Mouse (Mus musculus): Measurements from ENCODE around the gene Mcts1. TPM values are rescaled to one million over a fixed set of nuclear protein-coding genes. Genes with fewer than 3 reads are reported as not detected.
A peak's percentile ranks its signal among the peaks of the same experiment; 100 is the strongest.

The Mcts1 gene
- polyA plus RNA-seq, 1 experiment from 2014 or later, result 125 TPM

- ATAC-seq (ENCODE audit: low FRiP score), result no peak
- no peak overlapping the region for H3K4me2 ChIP-seq (replicated peaks; ENCODE audit: low read depth, low read length)
- H3K9me3 ChIP-seq (ENCODE audit: control insufficient read depth, low read length), result no peaks in the 10 kb centered on the region
- H3K36me3 ChIP-seq (ENCODE audit: control insufficient read depth, insufficient read depth, low read length), result no peaks in the 10 kb centered on the region
- peak; percentile 4 for DNase-seq (ENCODE audit: low spot score)
- no peak overlapping the region for H3K27ac ChIP-seq (ENCODE audit: low read depth, low read length)
- no peaks in the 10 kb centered on the region for H3K4me1 ChIP-seq (replicated peaks; ENCODE audit: control insufficient read depth, insufficient read depth, low read length)
- WGBS, result 68% methylated on average over 9 of the region's 9 CpGs
- no peak overlapping the region for H3K4me3 ChIP-seq (ENCODE audit: low read depth, low read length)
- no peak overlapping the region for H3K9ac ChIP-seq (ENCODE audit: low read depth, low read length)
- H3K27me3 ChIP-seq (ENCODE audit: control insufficient read depth, insufficient read depth, low read length), result no peaks in the 10 kb centered on the region
Measured at GRCm38 (mm10) chrX:38650404-38651039, 50.1 kb downstream of the Mcts1 start.

- no peaks in the 10 kb centered on the region for H3K36me3 ChIP-seq (ENCODE audit: control insufficient read depth, insufficient read depth, low read length)
- no peaks in the 10 kb centered on the region for H3K27me3 ChIP-seq (ENCODE audit: control insufficient read depth, insufficient read depth, low read length)
- no peak overlapping the region for H3K4me3 ChIP-seq (ENCODE audit: low read depth, low read length)
- no peaks in the 10 kb centered on the region for H3K9me3 ChIP-seq (ENCODE audit: control insufficient read depth, low read length)
- WGBS, result 44% methylated on average over 5 of the region's 7 CpGs
- no peak for DNase-seq (ENCODE audit: low spot score)
- ATAC-seq (ENCODE audit: low FRiP score), result no peak
- H3K4me1 ChIP-seq (replicated peaks; ENCODE audit: control insufficient read depth, insufficient read depth, low read length), result no peaks in the 10 kb centered on the region
- no peak overlapping the region for H3K9ac ChIP-seq (ENCODE audit: low read depth, low read length)
- no peak overlapping the region for H3K27ac ChIP-seq (ENCODE audit: low read depth, low read length)
- H3K4me2 ChIP-seq (replicated peaks; ENCODE audit: low read depth, low read length), result no peak overlapping the region
Measured at GRCm38 (mm10) chrX:38651167-38651566, 50.8 kb downstream of the Mcts1 start.

- Histone ChIP-seq H3K36me3 (ENCODE audit: control insufficient read depth, insufficient read depth, low read length) (no peaks in the 10 kb centered on the region), H3K4me3 (ENCODE audit: low read depth, low read length) (no peak overlapping the region)
- no peak for DNase-seq (ENCODE audit: low spot score)
Measured at GRCm38 (mm10) chrX:38653181-38653580, 52.8 kb downstream of the Mcts1 start.

GRCm38 (mm10) chrX:38654681-38655080 is 54.3 kb downstream of the Mcts1 start:
- no peak overlapping the region for H3K4me2 ChIP-seq (replicated peaks; ENCODE audit: low read depth, low read length)
- H3K27me3 ChIP-seq (ENCODE audit: control insufficient read depth, insufficient read depth, low read length), result no peaks in the 10 kb centered on the region
- no peak overlapping the region for H3K27ac ChIP-seq (ENCODE audit: low read depth, low read length)
- 79% methylated on average over 5 of the region's 5 CpGs for WGBS
- H3K9ac ChIP-seq (ENCODE audit: low read depth, low read length), result no peak overlapping the region
- no peak overlapping the region for H3K4me3 ChIP-seq (ENCODE audit: low read depth, low read length)
- no peaks in the 10 kb centered on the region for H3K4me1 ChIP-seq (replicated peaks; ENCODE audit: control insufficient read depth, insufficient read depth, low read length)
- H3K9me3 ChIP-seq (ENCODE audit: control insufficient read depth, low read length), result no peaks in the 10 kb centered on the region
- DNase-seq (ENCODE audit: low spot score), result no peak
- no peaks in the 10 kb centered on the region for H3K36me3 ChIP-seq (ENCODE audit: control insufficient read depth, insufficient read depth, low read length)
- no peak for ATAC-seq (ENCODE audit: low FRiP score)

More at GRCm38 (mm10) chrX:38653181-38653580, 52.8 kb downstream of the Mcts1 start:
- 94% methylated on average over 1 of the region's 1 CpGs for WGBS
- no peak for ATAC-seq (ENCODE audit: low FRiP score)
- Histone ChIP-seq H3K9ac (ENCODE audit: low read depth, low read length) (no peak overlapping the region), H3K27me3 (ENCODE audit: control insufficient read depth, insufficient read depth, low read length) (no peaks in the 10 kb centered on the region), H3K27ac (ENCODE audit: low read depth, low read length) (no peak overlapping the region), H3K9me3 (ENCODE audit: control insufficient read depth, low read length) (no peaks in the 10 kb centered on the region), H3K4me2 (replicated peaks; ENCODE audit: low read depth, low read length) (no peak overlapping the region), H3K4me1 (replicated peaks; ENCODE audit: control insufficient read depth, insufficient read depth, low read length) (no peaks in the 10 kb centered on the region)

- H3K4me2 ChIP-seq (replicated peaks; ENCODE audit: low read depth, low read length), result no peak overlapping the region
- H3K27me3 ChIP-seq (ENCODE audit: control insufficient read depth, insufficient read depth, low read length), result no peaks in the 10 kb centered on the region
- H3K4me1 ChIP-seq (replicated peaks; ENCODE audit: control insufficient read depth, insufficient read depth, low read length), result no peaks in the 10 kb centered on the region
- H3K36me3 ChIP-seq (ENCODE audit: control insufficient read depth, insufficient read depth, low read length), result no peaks in the 10 kb centered on the region
- no peak overlapping the region for H3K27ac ChIP-seq (ENCODE audit: low read depth, low read length)
- H3K9ac ChIP-seq (ENCODE audit: low read depth, low read length), result no peak overlapping the region
- H3K9me3 ChIP-seq (ENCODE audit: control insufficient read depth, low read length), result no peaks in the 10 kb centered on the region
- 75% methylated on average over 4 of the region's 4 CpGs for WGBS
- ATAC-seq (ENCODE audit: low FRiP score), result no peak
- DNase-seq (ENCODE audit: low spot score), result no peak
- H3K4me3 ChIP-seq (ENCODE audit: low read depth, low read length), result no peak overlapping the region
Measured at GRCm38 (mm10) chrX:38656206-38656883, 56.0 kb downstream of the Mcts1 start.

Other genes with a start within 250 kb of the Mcts1 start
- 92.4 and 96.6 TPM in 2 replicates for gene Lamp2, start 144.1 kb upstream of the Mcts1 start, polyA plus RNA-seq (2014; fragmentation: Nextera tagmentation; extraction: Ambion mirVana)
- gene Cul4b, start 24.4 kb upstream of the Mcts1 start, polyA plus RNA-seq (2014; fragmentation: Nextera tagmentation; extraction: Ambion mirVana), result 40.8 and 42.0 TPM in 2 replicates
- gene C1galt1c1, start 34.5 kb downstream of the Mcts1 start, polyA plus RNA-seq (2014; fragmentation: Nextera tagmentation; extraction: Ambion mirVana), result 27.0 and 28.6 TPM in 2 replicates
- gene 6030498E09Rik, start 172.1 kb downstream of the Mcts1 start, polyA plus RNA-seq (2014; fragmentation: Nextera tagmentation; extraction: Ambion mirVana), result not detected in 2 replicates